Mouse (Mus musculus): Measurements from ENCODE around the gene Carm1. TPM values are rescaled to one million over a fixed set of nuclear protein-coding genes. Genes with fewer than 3 reads are reported as not detected.

The Carm1 gene
- polyA plus RNA-seq, 1 experiment, result 69.9 TPM

- no peak for TF ChIP-seq MAX (IDR thresholded peaks at IDR 0.05)
- TF ChIP-seq CEBPB (IDR thresholded peaks at IDR 0.05; ENCODE audit: low read depth), result peak; percentile 25
- Histone ChIP-seq H3K4me3 (ENCODE audit: insufficient read depth, poor library complexity, severe bottlenecking) (no peak overlapping the region), H3ac (ENCODE audit: control insufficient read depth, insufficient read length, low read depth) (no peak overlapping the region), H3K79me2 (ENCODE audit: control insufficient read depth, insufficient read depth) (peaks cover 100% of the 10 kb centered on the region), H3K27me3 (ENCODE audit: control insufficient read depth, insufficient read depth, insufficient read length) (no peaks in the 10 kb centered on the region), H3K79me3 (ENCODE audit: low read depth) (peaks cover 78% of the 10 kb centered on the region), H3K36me3 (ENCODE audit: control insufficient read depth, insufficient read depth) (peaks cover 27% of the 10 kb centered on the region)
These were observed 8.6 kb downstream of the Carm1 start for GRCm38 (mm10) chr9:21555198-21555742.

- Histone ChIP-seq H3K4me3 (ENCODE audit: insufficient read depth, poor library complexity, severe bottlenecking) (no peak overlapping the region), H3K79me3 (ENCODE audit: low read depth) (peaks cover 72% of the 10 kb centered on the region), H3K36me3 (ENCODE audit: control insufficient read depth, insufficient read depth) (peaks cover 26% of the 10 kb centered on the region), H3ac (ENCODE audit: control insufficient read depth, insufficient read length, low read depth) (no peak overlapping the region), H3K79me2 (ENCODE audit: control insufficient read depth, insufficient read depth) (peaks cover 100% of the 10 kb centered on the region), H3K27me3 (ENCODE audit: control insufficient read depth, insufficient read depth, insufficient read length) (no peaks in the 10 kb centered on the region)
- no peak for TF ChIP-seq MYOG (IDR thresholded peaks at IDR 0.05; ENCODE audit: control insufficient read depth, extremely low read depth, insufficient read length)
- no peak for TF ChIP-seq MAX (IDR thresholded peaks at IDR 0.05)
- TF ChIP-seq FOSL1 (IDR thresholded peaks at IDR 0.05; ENCODE audit: insufficient read depth, low read length, poor library complexity, severe bottlenecking), result no peak
- TF ChIP-seq CEBPB (IDR thresholded peaks at IDR 0.05; ENCODE audit: low read depth), result no peak
- TF ChIP-seq MYOD1 (IDR thresholded peaks at IDR 0.05; ENCODE audit: control insufficient read depth, insufficient read length, low read depth), result no peak
- TF ChIP-seq USF1 (IDR thresholded peaks at IDR 0.05; ENCODE audit: low read depth), result no peak
- TF ChIP-seq CTCF (IDR thresholded peaks at IDR 0.05; ENCODE audit: control insufficient read depth, insufficient read depth, insufficient read length), result no peak
These were observed 10.3 kb downstream of the Carm1 start for GRCm38 (mm10) chr9:21556996-21557395.

- H3K79me3 ChIP-seq (ENCODE audit: low read depth), result peaks cover 72% of the 10 kb centered on the region
- no peak overlapping the region for H3K4me3 ChIP-seq (ENCODE audit: insufficient read depth, poor library complexity, severe bottlenecking)
- H3K27me3 ChIP-seq (ENCODE audit: control insufficient read depth, insufficient read depth, insufficient read length), result no peaks in the 10 kb centered on the region
- no peak overlapping the region for H3ac ChIP-seq (ENCODE audit: control insufficient read depth, insufficient read length, low read depth)
- TF ChIP-seq MAX (IDR thresholded peaks at IDR 0.05) (no peak), CTCF (IDR thresholded peaks at IDR 0.05; ENCODE audit: control insufficient read depth, insufficient read depth, insufficient read length) (no peak), USF1 (IDR thresholded peaks at IDR 0.05; ENCODE audit: low read depth) (no peak), MYOG (IDR thresholded peaks at IDR 0.05; ENCODE audit: control insufficient read depth, extremely low read depth, insufficient read length) (no peak), CEBPB (IDR thresholded peaks at IDR 0.05; ENCODE audit: low read depth) (no peak), FOSL1 (IDR thresholded peaks at IDR 0.05; ENCODE audit: insufficient read depth, low read length, poor library complexity, severe bottlenecking) (no peak), MYOD1 (IDR thresholded peaks at IDR 0.05; ENCODE audit: control insufficient read depth, insufficient read length, low read depth) (no peak)
- peaks cover 100% of the 10 kb centered on the region for H3K79me2 ChIP-seq (ENCODE audit: control insufficient read depth, insufficient read depth)
- peaks cover 26% of the 10 kb centered on the region for H3K36me3 ChIP-seq (ENCODE audit: control insufficient read depth, insufficient read depth)
These were observed 10.9 kb downstream of the Carm1 start for GRCm38 (mm10) chr9:21557556-21557955.

GRCm38 (mm10) chr9:21558366-21558765, 11.7 kb downstream of the Carm1 start:
- Histone ChIP-seq H3K36me3 (ENCODE audit: control insufficient read depth, insufficient read depth) (peaks cover 26% of the 10 kb centered on the region), H3K79me3 (ENCODE audit: low read depth) (peaks cover 68% of the 10 kb centered on the region)

GRCm38 (mm10) chr9:21559151-21559550, 12.5 kb downstream of the Carm1 start:
- peaks cover 24% of the 10 kb centered on the region for H3K36me3 ChIP-seq (ENCODE audit: control insufficient read depth, insufficient read depth)
- H3K79me2 ChIP-seq (ENCODE audit: control insufficient read depth, insufficient read depth), result peaks cover 100% of the 10 kb centered on the region
- H3K27me3 ChIP-seq (ENCODE audit: control insufficient read depth, insufficient read depth, insufficient read length), result no peaks in the 10 kb centered on the region
- peaks cover 64% of the 10 kb centered on the region for H3K79me3 ChIP-seq (ENCODE audit: low read depth)
- no peak overlapping the region for H3ac ChIP-seq (ENCODE audit: control insufficient read depth, insufficient read length, low read depth)
- TF ChIP-seq CEBPB (IDR thresholded peaks at IDR 0.05; ENCODE audit: low read depth) (no peak), MAX (IDR thresholded peaks at IDR 0.05) (no peak), MYOG (IDR thresholded peaks at IDR 0.05; ENCODE audit: control insufficient read depth, extremely low read depth, insufficient read length) (no peak), USF1 (IDR thresholded peaks at IDR 0.05; ENCODE audit: low read depth) (no peak), MYOD1 (IDR thresholded peaks at IDR 0.05; ENCODE audit: control insufficient read depth, insufficient read length, low read depth) (no peak), FOSL1 (IDR thresholded peaks at IDR 0.05; ENCODE audit: insufficient read depth, low read length, poor library complexity, severe bottlenecking) (no peak), CTCF (IDR thresholded peaks at IDR 0.05; ENCODE audit: control insufficient read depth, insufficient read depth, insufficient read length) (no peak)
- no peak overlapping the region for H3K4me3 ChIP-seq (ENCODE audit: insufficient read depth, poor library complexity, severe bottlenecking)

More at GRCm38 (mm10) chr9:21558366-21558765, 11.7 kb downstream of the Carm1 start:
- Histone ChIP-seq H3K4me3 (ENCODE audit: insufficient read depth, poor library complexity, severe bottlenecking) (no peak overlapping the region), H3ac (ENCODE audit: control insufficient read depth, insufficient read length, low read depth) (no peak overlapping the region), H3K79me2 (ENCODE audit: control insufficient read depth, insufficient read depth) (peaks cover 100% of the 10 kb centered on the region), H3K27me3 (ENCODE audit: control insufficient read depth, insufficient read depth, insufficient read length) (no peaks in the 10 kb centered on the region)
- no peak for TF ChIP-seq MYOD1 (IDR thresholded peaks at IDR 0.05; ENCODE audit: control insufficient read depth, insufficient read length, low read depth)
- no peak for TF ChIP-seq FOSL1 (IDR thresholded peaks at IDR 0.05; ENCODE audit: insufficient read depth, low read length, poor library complexity, severe bottlenecking)
- no peak for TF ChIP-seq MAX (IDR thresholded peaks at IDR 0.05)
- no peak for TF ChIP-seq CEBPB (IDR thresholded peaks at IDR 0.05; ENCODE audit: low read depth)
- TF ChIP-seq MYOG (IDR thresholded peaks at IDR 0.05; ENCODE audit: control insufficient read depth, extremely low read depth, insufficient read length), result no peak
- no peak for TF ChIP-seq CTCF (IDR thresholded peaks at IDR 0.05; ENCODE audit: control insufficient read depth, insufficient read depth, insufficient read length)
- TF ChIP-seq USF1 (IDR thresholded peaks at IDR 0.05; ENCODE audit: low read depth), result no peak

- TF ChIP-seq MYOG (IDR thresholded peaks at IDR 0.05; ENCODE audit: control insufficient read depth, extremely low read depth, insufficient read length), result no peak
- no peak for TF ChIP-seq MYOD1 (IDR thresholded peaks at IDR 0.05; ENCODE audit: control insufficient read depth, insufficient read length, low read depth)
- no peak for TF ChIP-seq CTCF (IDR thresholded peaks at IDR 0.05; ENCODE audit: control insufficient read depth, insufficient read depth, insufficient read length)
- no peak for TF ChIP-seq MAX (IDR thresholded peaks at IDR 0.05)
- no peak for TF ChIP-seq FOSL1 (IDR thresholded peaks at IDR 0.05; ENCODE audit: insufficient read depth, low read length, poor library complexity, severe bottlenecking)
- no peak for TF ChIP-seq USF1 (IDR thresholded peaks at IDR 0.05; ENCODE audit: low read depth)
- TF ChIP-seq CEBPB (IDR thresholded peaks at IDR 0.05; ENCODE audit: low read depth), result no peak
- Histone ChIP-seq H3K79me3 (ENCODE audit: low read depth) (peaks cover 68% of the 10 kb centered on the region), H3K36me3 (ENCODE audit: control insufficient read depth, insufficient read depth) (peaks cover 8% of the 10 kb centered on the region), H3ac (ENCODE audit: control insufficient read depth, insufficient read length, low read depth) (no peak overlapping the region), H3K4me3 (ENCODE audit: insufficient read depth, poor library complexity, severe bottlenecking) (no peak overlapping the region), H3K79me2 (ENCODE audit: control insufficient read depth, insufficient read depth) (peaks cover 100% of the 10 kb centered on the region), H3K27me3 (ENCODE audit: control insufficient read depth, insufficient read depth, insufficient read length) (no peaks in the 10 kb centered on the region)
These were observed 17.7 kb downstream of the Carm1 start for GRCm38 (mm10) chr9:21564420-21564819.

Measured in C2C12 (cell line).